Mouse (Mus musculus): Measurements from ENCODE around the gene Ciz1.
A peak's percentile ranks its signal among the peaks of the same experiment; 100 is the strongest.
"Not testable (repeated sequence)": the region's sequence is repeated elsewhere in the genome, so short reads cannot be mapped to it uniquely, and the experiment has no call there.

The Ciz1 gene

GRCm38 (mm10) chr2:32347019-32347418, 5.1 kb upstream of the Ciz1 start:
- DNase-seq (ENCODE audit: low spot score in 2 of 2) = no peak

- DNase-seq (ENCODE audit: low spot score in 2 of 2) = peak; percentile 58 to 64
Observed at GRCm38 (mm10) chr2:32348311-32348710, 3.8 kb upstream of the Ciz1 start.

GRCm38 (mm10) chr2:32349625-32350255, 2.4 kb upstream of the Ciz1 start:
- peak in 1 of 2 experiments; percentile 63 for DNase-seq (ENCODE audit: low spot score in 2 of 2)

- DNase-seq (ENCODE audit: low spot score in 2 of 2) = no peak
Observed at GRCm38 (mm10) chr2:32350471-32351051, 1.6 kb upstream of the Ciz1 start.

DNA sequence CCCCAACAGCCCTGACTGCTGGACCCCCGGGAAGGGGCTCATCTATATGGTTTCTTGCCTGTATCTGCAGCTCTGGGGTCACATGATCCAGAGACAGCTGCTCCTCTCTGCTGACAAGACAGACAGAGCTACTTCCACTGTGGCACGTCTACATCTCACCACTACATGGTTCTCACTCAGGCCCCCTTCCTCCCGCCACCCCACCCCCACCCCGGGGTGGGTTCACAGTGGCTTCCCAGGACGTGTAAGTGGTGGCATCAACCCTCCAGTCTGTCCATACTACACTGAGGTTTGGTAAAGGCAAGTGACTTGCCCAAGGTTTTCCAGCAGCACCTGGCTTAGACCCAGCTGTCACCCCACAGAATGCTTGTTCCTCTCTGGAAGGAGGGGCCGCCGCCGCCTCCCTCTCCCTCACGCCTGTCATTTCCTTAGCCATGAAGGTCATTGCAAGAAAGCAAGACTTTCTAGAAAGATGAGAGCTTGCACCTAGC, 611 bp upstream of the Ciz1 start:
- peak; percentile 60 to 70 for DNase-seq (ENCODE audit: low spot score in 2 of 2)

- peak; percentile 95 to 96 for DNase-seq (ENCODE audit: low spot score in 2 of 2)
Observed at GRCm38 (mm10) chr2:32353007-32353542, 948 bp downstream of the Ciz1 start, which contains the start of gene Dnm1. Gene Dnm1, minus strand, starts transcription at chr2:32353338.

- DNase-seq (ENCODE audit: low spot score in 2 of 2) = no peak
Observed at GRCm38 (mm10) chr2:32353836-32354235, 1.7 kb downstream of the Ciz1 start.

- no peak for DNase-seq (ENCODE audit: low spot score in 2 of 2)
Observed at GRCm38 (mm10) chr2:32354336-32354895, 2.3 kb downstream of the Ciz1 start.

- no peak for DNase-seq (ENCODE audit: low spot score in 2 of 2)
Observed at GRCm38 (mm10) chr2:32356216-32356615, 4.1 kb downstream of the Ciz1 start.

GRCm38 (mm10) chr2:32357710-32358109, 5.6 kb downstream of the Ciz1 start:
- no peak for DNase-seq (ENCODE audit: low spot score in 2 of 2)

DNA sequence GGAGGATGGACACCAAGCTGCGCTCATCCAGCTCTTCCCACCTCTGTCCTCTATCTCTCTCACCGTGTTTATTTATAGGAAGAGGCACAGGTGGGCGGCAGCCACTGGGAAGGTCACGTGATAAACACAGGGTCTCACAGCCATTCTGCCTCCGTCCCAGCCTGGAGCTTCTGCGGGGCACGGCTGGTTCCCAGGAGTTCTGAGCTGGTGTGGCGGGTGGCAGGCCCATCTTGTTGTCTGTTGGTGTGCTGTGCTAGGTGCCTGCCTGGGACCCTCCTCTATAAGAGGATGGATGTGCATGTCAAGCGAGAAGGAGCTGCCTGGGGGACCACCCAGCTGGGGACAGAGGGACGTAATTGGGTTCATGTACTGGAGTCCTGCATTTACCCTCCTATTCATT, 6.3 kb downstream of the Ciz1 start:
- no peak for DNase-seq (ENCODE audit: low spot score in 2 of 2)

- DNase-seq (ENCODE audit: low spot score in 2 of 2) = peak; percentile 83 to 90
Observed at GRCm38 (mm10) chr2:32360741-32361140, 8.6 kb downstream of the Ciz1 start.

DNA sequence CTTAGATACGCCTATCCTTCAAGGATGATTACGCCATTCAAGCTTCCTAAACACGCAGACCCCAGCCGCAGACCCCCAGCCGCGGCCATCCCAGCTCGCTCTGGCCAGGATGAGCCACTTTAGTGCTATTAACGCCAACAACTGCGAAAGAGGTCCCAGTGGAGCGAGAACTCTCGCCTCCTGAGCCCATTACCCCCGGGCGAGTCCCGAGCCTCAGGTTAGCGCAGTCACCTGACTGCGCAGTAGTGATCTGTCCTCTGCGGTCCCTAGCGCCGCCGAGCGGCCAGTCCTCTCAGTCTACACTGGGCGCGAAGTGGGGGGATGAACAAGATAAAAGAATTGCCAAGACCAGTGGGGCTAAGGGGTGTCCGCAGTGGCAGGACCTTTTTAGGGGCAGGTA, 9.3 kb downstream of the Ciz1 start:
- peak; percentile 81 to 82 for DNase-seq (ENCODE audit: low spot score in 2 of 2)

- not testable (repeated sequence) for DNase-seq (ENCODE audit: low spot score in 2 of 2)
Observed at GRCm38 (mm10) chr2:32362274-32362673, 10.1 kb downstream of the Ciz1 start.

GRCm38 (mm10) chr2:32362817-32363340, 10.8 kb downstream of the Ciz1 start:
- peak; percentile 92 to 93 for DNase-seq (ENCODE audit: low spot score in 2 of 2)

GRCm38 (mm10) chr2:32363376-32364106, 11.4 kb downstream of the Ciz1 start:
- DNase-seq (ENCODE audit: low spot score in 2 of 2) = no peak

- no peak for DNase-seq (ENCODE audit: low spot score in 2 of 2)
Observed at GRCm38 (mm10) chr2:32364121-32364520, 12.0 kb downstream of the Ciz1 start.

DNA sequence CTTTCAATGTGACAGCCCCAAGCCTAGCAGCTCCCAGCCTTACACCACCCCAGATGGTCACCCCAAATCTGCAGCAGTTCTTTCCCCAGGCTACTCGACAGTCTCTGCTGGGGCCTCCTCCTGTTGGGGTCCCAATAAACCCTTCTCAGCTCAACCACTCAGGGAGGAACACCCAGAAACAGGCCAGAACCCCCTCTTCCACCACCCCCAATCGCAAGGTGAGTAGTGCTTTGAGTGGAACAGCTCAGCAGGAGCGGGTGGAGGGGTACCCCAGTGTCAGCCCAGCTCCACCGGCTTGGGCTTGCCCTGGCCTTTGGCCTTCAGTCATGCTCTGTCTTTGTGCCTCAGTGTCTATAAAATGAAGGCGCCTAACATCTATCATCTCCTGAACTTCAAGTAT, 15.2 kb downstream of the Ciz1 start:
- DNase-seq (ENCODE audit: low spot score in 2 of 2) = no peak

GRCm38 (mm10) chr2:32374191-32374590, 22.1 kb downstream of the Ciz1 start:
- DNase-seq (ENCODE audit: low spot score in 2 of 2) = no peak

DNA sequence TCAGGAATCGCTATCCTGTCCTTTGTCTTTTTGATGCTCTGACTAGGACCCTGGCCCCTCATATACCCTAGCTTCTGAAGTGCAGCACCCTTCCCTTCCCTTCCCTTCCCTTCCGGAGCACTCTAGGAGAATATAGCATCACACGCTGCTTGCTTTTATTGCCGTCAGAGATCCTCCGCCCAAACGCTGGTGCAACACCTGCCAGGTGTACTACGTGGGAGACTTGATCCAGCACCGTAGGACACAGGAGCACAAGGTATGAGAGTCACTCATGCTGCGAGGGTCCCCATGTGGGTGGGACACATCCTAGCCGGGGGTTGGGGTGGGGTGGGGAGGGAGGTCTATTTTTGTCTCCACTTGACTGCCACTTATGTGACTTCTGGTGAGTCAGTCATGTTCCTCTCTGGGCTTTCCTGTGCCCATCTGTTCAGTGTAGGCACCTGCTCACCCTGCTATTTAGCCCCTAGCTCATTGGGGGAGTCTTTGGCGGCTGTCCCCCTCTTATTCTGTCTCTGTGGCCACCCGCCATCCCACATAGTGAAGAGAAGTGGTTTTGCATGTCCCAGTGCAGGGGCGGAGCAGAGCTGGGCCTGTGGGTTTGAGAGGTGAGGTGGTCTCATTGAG, 23.3 kb downstream of the Ciz1 start:
- DNase-seq (ENCODE audit: low spot score in 2 of 2) = no peak

- DNase-seq (ENCODE audit: low spot score in 2 of 2) = no peak
Observed at GRCm38 (mm10) chr2:32376963-32377362, 24.8 kb downstream of the Ciz1 start.
